Mouse (Mus musculus): ENCODE results near the gene Krt7. TPM values are rescaled to one million over a fixed set of nuclear protein-coding genes. Genes with fewer than 3 reads are reported as not detected.

Gene Krt7
- total RNA-seq, 2 experiments from 2014 or later: not detected

GRCm38 (mm10) chr15:101420903-101421302, 10.1 kb downstream of the Krt7 start:
- no peak for ATAC-seq (replicated peaks; ENCODE audit: low FRiP score, poor library complexity, severe bottlenecking)

- ATAC-seq (replicated peaks; ENCODE audit: low FRiP score, poor library complexity, severe bottlenecking): no peak
Measured at GRCm38 (mm10) chr15:101424914-101425313, 14.1 kb downstream of the Krt7 start.

GRCm38 (mm10) chr15:101436611-101437010, 25.8 kb downstream of the Krt7 start:
- no peak for ATAC-seq (replicated peaks; ENCODE audit: low FRiP score, poor library complexity, severe bottlenecking)

GRCm38 (mm10) chr15:101438555-101438954, 27.7 kb downstream of the Krt7 start, which contains the start of gene Krt87:
Krt87 (minus strand) TSS chr15:101438804.
- ATAC-seq (replicated peaks; ENCODE audit: low FRiP score, poor library complexity, severe bottlenecking): no peak

GRCm38 (mm10) chr15:101440837-101441236, 30.0 kb downstream of the Krt7 start:
- ATAC-seq (replicated peaks; ENCODE audit: low FRiP score, poor library complexity, severe bottlenecking): no peak

GRCm38 (mm10) chr15:101446572-101446971, 35.7 kb downstream of the Krt7 start:
- no peak for ATAC-seq (replicated peaks; ENCODE audit: low FRiP score, poor library complexity, severe bottlenecking)

- no peak for ATAC-seq (replicated peaks; ENCODE audit: low FRiP score, poor library complexity, severe bottlenecking)
Measured at GRCm38 (mm10) chr15:101447444-101447843, 36.6 kb downstream of the Krt7 start, which contains the start of gene Krt88. Krt88 (plus strand) TSS chr15:101447744.

GRCm38 (mm10) chr15:101453093-101453736, 42.4 kb downstream of the Krt7 start:
- ATAC-seq (replicated peaks; ENCODE audit: low FRiP score, poor library complexity, severe bottlenecking): no peak; the same call in 1 of the 2 replicates

- ATAC-seq (replicated peaks; ENCODE audit: low FRiP score, poor library complexity, severe bottlenecking): no peak
Measured at GRCm38 (mm10) chr15:101454774-101455173, 43.9 kb downstream of the Krt7 start.

- ATAC-seq (replicated peaks; ENCODE audit: low FRiP score, poor library complexity, severe bottlenecking): no peak
Measured at GRCm38 (mm10) chr15:101455292-101455691, 44.4 kb downstream of the Krt7 start.

- no peak for ATAC-seq (replicated peaks; ENCODE audit: low FRiP score, poor library complexity, severe bottlenecking)
Measured at GRCm38 (mm10) chr15:101455891-101456290, 45.0 kb downstream of the Krt7 start.

- no peak for ATAC-seq (replicated peaks; ENCODE audit: low FRiP score, poor library complexity, severe bottlenecking)
Measured at GRCm38 (mm10) chr15:101458361-101458930, 47.6 kb downstream of the Krt7 start.

- ATAC-seq (replicated peaks; ENCODE audit: low FRiP score, poor library complexity, severe bottlenecking): no peak
Measured at GRCm38 (mm10) chr15:101459283-101459682, 48.4 kb downstream of the Krt7 start.

- no peak for ATAC-seq (replicated peaks; ENCODE audit: low FRiP score, poor library complexity, severe bottlenecking)
Measured at GRCm38 (mm10) chr15:101463651-101464050, 52.8 kb downstream of the Krt7 start, which contains the start of gene Krt81. Krt81 (minus strand) TSS chr15:101463751.

- ATAC-seq (replicated peaks; ENCODE audit: low FRiP score, poor library complexity, severe bottlenecking): no peak
Measured at GRCm38 (mm10) chr15:101469093-101469492, 58.2 kb downstream of the Krt7 start.

- no peak for ATAC-seq (replicated peaks; ENCODE audit: low FRiP score, poor library complexity, severe bottlenecking)
Measured at GRCm38 (mm10) chr15:101472952-101473528, 62.2 kb downstream of the Krt7 start, which contains the start of gene Krt86. Krt86 (plus strand) TSS chr15:101473478.

- no peak for ATAC-seq (replicated peaks; ENCODE audit: low FRiP score, poor library complexity, severe bottlenecking)
Measured at GRCm38 (mm10) chr15:101479007-101479665, 68.3 kb downstream of the Krt7 start.

GRCm38 (mm10) chr15:101479666-101480060, 68.8 kb downstream of the Krt7 start:
- no peak for ATAC-seq (replicated peaks; ENCODE audit: low FRiP score, poor library complexity, severe bottlenecking)
